Mouse (Mus musculus): ENCODE results near the gene Tsfm. TPM values are rescaled to one million over a fixed set of nuclear protein-coding genes. Genes with fewer than 3 reads are reported as not detected.
"Not testable (repeated sequence)": the region's sequence is repeated elsewhere in the genome, so short reads cannot be mapped to it uniquely, and the experiment has no call there.

Tsfm gene
- polyA plus RNA-seq, 1 experiment from 2014 or later: 71.6 TPM

GRCm38 (mm10) chr10:127065981-127066380, 35.3 kb upstream of the Tsfm start:
- 71% methylated on average over 9 of the region's 9 CpGs for WGBS
- Histone ChIP-seq H3K9ac (ENCODE audit: low read length) (no peak overlapping the region), H3K27ac (ENCODE audit: low read length) (no peak overlapping the region), H3K4me1 (replicated peaks; ENCODE audit: control insufficient read depth, insufficient read depth, low read length) (peaks cover 21% of the 10 kb centered on the region), H3K4me2 (ENCODE audit: low read depth, low read length) (no peak overlapping the region), H3K36me3 (ENCODE audit: control insufficient read depth, insufficient read depth, low read length) (peaks cover 39% of the 10 kb centered on the region), H3K4me3 (ENCODE audit: low read length) (no peak overlapping the region), H3K9me3 (ENCODE audit: control insufficient read depth, low read length) (no peaks in the 10 kb centered on the region), H3K27me3 (ENCODE audit: control insufficient read depth, insufficient read depth, low read depth, low read length) (no peaks in the 10 kb centered on the region; the same call in 1 of the 2 replicates)
- no peak for ATAC-seq (ENCODE audit: low read depth)

GRCm38 (mm10) chr10:127063913-127064870, 33.6 kb upstream of the Tsfm start:
- H3K27me3 ChIP-seq (ENCODE audit: control insufficient read depth, insufficient read depth, low read depth, low read length): peaks cover 9% of the 10 kb centered on the region
- WGBS: 7% methylated on average over 37 of the region's 37 CpGs
- H3K9ac ChIP-seq (ENCODE audit: low read length): peak overlapping the region; percentile 75
- H3K4me1 ChIP-seq (replicated peaks; ENCODE audit: control insufficient read depth, insufficient read depth, low read length): peaks cover 24% of the 10 kb centered on the region
- peak overlapping the region; percentile 37 for H3K27ac ChIP-seq (ENCODE audit: low read length)
- H3K4me3 ChIP-seq (ENCODE audit: low read length): peak overlapping the region; percentile 67
- peak overlapping the region; percentile 75 for H3K4me2 ChIP-seq (ENCODE audit: low read depth, low read length)
- ATAC-seq (ENCODE audit: low read depth): no peak
- peaks cover 39% of the 10 kb centered on the region for H3K36me3 ChIP-seq (ENCODE audit: control insufficient read depth, insufficient read depth, low read length)
- H3K9me3 ChIP-seq (ENCODE audit: control insufficient read depth, low read length): no peaks in the 10 kb centered on the region

GRCm38 (mm10) chr10:127063239-127063872, 32.7 kb upstream of the Tsfm start, which contains the start of gene Cdk4:
Gene Cdk4, plus strand, starts transcription at chr10:127063534.
- H3K27ac ChIP-seq (ENCODE audit: low read length): peak within 1 kb of the TSS; percentile 59
- peaks cover 37% of the 10 kb centered on the region for H3K36me3 ChIP-seq (ENCODE audit: control insufficient read depth, insufficient read depth, low read length)
- H3K4me3 ChIP-seq (ENCODE audit: low read length): peak within 1 kb of the TSS; percentile 67
- H3K27me3 ChIP-seq (ENCODE audit: control insufficient read depth, insufficient read depth, low read depth, low read length): peaks cover 12% of the 10 kb centered on the region
- H3K9me3 ChIP-seq (ENCODE audit: control insufficient read depth, low read length): no peaks in the 10 kb centered on the region
- peak within 1 kb of the TSS; percentile 75 for H3K4me2 ChIP-seq (ENCODE audit: low read depth, low read length)
- WGBS: under 1% methylated on average over 46 of the region's 46 CpGs
- peak within 1 kb of the TSS; percentile 75 for H3K9ac ChIP-seq (ENCODE audit: low read length)
- ATAC-seq (ENCODE audit: low read depth): peak; percentile 93
- peaks cover 21% of the 10 kb centered on the region for H3K4me1 ChIP-seq (replicated peaks; ENCODE audit: control insufficient read depth, insufficient read depth, low read length)

GRCm38 (mm10) chr10:127062503-127062902, 31.9 kb upstream of the Tsfm start:
- Histone ChIP-seq H3K9me3 (ENCODE audit: control insufficient read depth, low read length) (no peaks in the 10 kb centered on the region), H3K4me1 (replicated peaks; ENCODE audit: control insufficient read depth, insufficient read depth, low read length) (peaks cover 19% of the 10 kb centered on the region), H3K4me2 (ENCODE audit: low read depth, low read length) (no peak overlapping the region), H3K36me3 (ENCODE audit: control insufficient read depth, insufficient read depth, low read length) (peaks cover 28% of the 10 kb centered on the region), H3K4me3 (ENCODE audit: low read length) (no peak overlapping the region), H3K27me3 (ENCODE audit: control insufficient read depth, insufficient read depth, low read depth, low read length) (peaks cover 12% of the 10 kb centered on the region), H3K27ac (ENCODE audit: low read length) (no peak overlapping the region), H3K9ac (ENCODE audit: low read length) (no peak overlapping the region)
- WGBS: 60% methylated on average over 5 of the region's 5 CpGs
- no peak for ATAC-seq (ENCODE audit: low read depth)

GRCm38 (mm10) chr10:127062101-127062500, 31.5 kb upstream of the Tsfm start:
- ATAC-seq (ENCODE audit: low read depth); H3K9me3 ChIP-seq (ENCODE audit: control insufficient read depth, low read length); H3K9ac ChIP-seq (ENCODE audit: low read length); H3K4me3 ChIP-seq (ENCODE audit: low read length); H3K27ac ChIP-seq (ENCODE audit: low read length); H3K4me2 ChIP-seq (ENCODE audit: low read depth, low read length): not testable (repeated sequence)
- 81% methylated on average over 4 of the region's 4 CpGs for WGBS
- peaks cover 12% of the 10 kb centered on the region for H3K27me3 ChIP-seq (ENCODE audit: control insufficient read depth, insufficient read depth, low read depth, low read length)
- H3K4me1 ChIP-seq (replicated peaks; ENCODE audit: control insufficient read depth, insufficient read depth, low read length): peaks cover 19% of the 10 kb centered on the region
- peaks cover 24% of the 10 kb centered on the region for H3K36me3 ChIP-seq (ENCODE audit: control insufficient read depth, insufficient read depth, low read length)

- H3K9ac ChIP-seq (ENCODE audit: low read length): no peak overlapping the region
- 71% methylated on average over 2 of the region's 2 CpGs for WGBS
Observed at GRCm38 (mm10) chr10:127061513-127061912, 30.9 kb upstream of the Tsfm start.

GRCm38 (mm10) chr10:127061085-127061484, 30.4 kb upstream of the Tsfm start:
- Histone ChIP-seq H3K27ac (ENCODE audit: low read length) (no peak overlapping the region), H3K4me1 (replicated peaks; ENCODE audit: control insufficient read depth, insufficient read depth, low read length) (peaks cover 19% of the 10 kb centered on the region), H3K9ac (ENCODE audit: low read length) (no peak overlapping the region), H3K27me3 (ENCODE audit: control insufficient read depth, insufficient read depth, low read depth, low read length) (peaks cover 12% of the 10 kb centered on the region), H3K36me3 (ENCODE audit: control insufficient read depth, insufficient read depth, low read length) (peaks cover 16% of the 10 kb centered on the region), H3K4me3 (ENCODE audit: low read length) (no peak overlapping the region), H3K4me2 (ENCODE audit: low read depth, low read length) (no peak overlapping the region), H3K9me3 (ENCODE audit: control insufficient read depth, low read length) (no peaks in the 10 kb centered on the region)
- 42% methylated on average over 5 of the region's 5 CpGs for WGBS
- no peak for ATAC-seq (ENCODE audit: low read depth)

More at GRCm38 (mm10) chr10:127061513-127061912, 30.9 kb upstream of the Tsfm start:
- ATAC-seq (ENCODE audit: low read depth): no peak
- Histone ChIP-seq H3K27me3 (ENCODE audit: control insufficient read depth, insufficient read depth, low read depth, low read length) (peaks cover 12% of the 10 kb centered on the region), H3K4me3 (ENCODE audit: low read length) (no peak overlapping the region), H3K27ac (ENCODE audit: low read length) (no peak overlapping the region), H3K9me3 (ENCODE audit: control insufficient read depth, low read length) (no peaks in the 10 kb centered on the region), H3K4me2 (ENCODE audit: low read depth, low read length) (no peak overlapping the region), H3K36me3 (ENCODE audit: control insufficient read depth, insufficient read depth, low read length) (peaks cover 19% of the 10 kb centered on the region), H3K4me1 (replicated peaks; ENCODE audit: control insufficient read depth, insufficient read depth, low read length) (peaks cover 19% of the 10 kb centered on the region)

- Histone ChIP-seq H3K36me3 (ENCODE audit: control insufficient read depth, insufficient read depth, low read length) (peaks cover 8% of the 10 kb centered on the region), H3K27ac (ENCODE audit: low read length) (peak within 1 kb of the TSS; percentile 66), H3K4me2 (ENCODE audit: low read depth, low read length) (peak within 1 kb of the TSS; percentile 99), H3K27me3 (ENCODE audit: control insufficient read depth, insufficient read depth, low read depth, low read length) (peaks cover 12% of the 10 kb centered on the region), H3K9me3 (ENCODE audit: control insufficient read depth, low read length) (no peaks in the 10 kb centered on the region), H3K4me3 (ENCODE audit: low read length) (peak within 1 kb of the TSS; percentile 76), H3K9ac (ENCODE audit: low read length) (peak within 1 kb of the TSS; percentile 79), H3K4me1 (replicated peaks; ENCODE audit: control insufficient read depth, insufficient read depth, low read length) (peaks cover 19% of the 10 kb centered on the region)
- peak; percentile 19; the same call in 1 of the 2 replicates for ATAC-seq (ENCODE audit: low read depth)
- WGBS: under 1% methylated on average over 37 of the region's 72 CpGs
Observed at GRCm38 (mm10) chr10:127059968-127060916, 29.6 kb upstream of the Tsfm start, which contains the start of gene March9. Gene March9, minus strand, starts transcription at chr10:127060184.
